Mouse (Mus musculus) right cerebral cortex, postnatal 25 days (tissue): Measurements from ENCODE around the gene Mfap3.
A peak's percentile ranks its signal among the peaks of the same experiment; 100 is the strongest.

ENCODE experiments used
- DNase-seq: peaks from one replicate; pipeline ENCODE4 v3.0.0; 2022

Mfap3 gene

GRCm38 (mm10) chr11:57518091-57518750, at the start of gene Mfap3, which contains the start of gene Fam114a2:
Gene Mfap3, plus strand, starts transcription at chr11:57518664.
Gene Fam114a2, minus strand, starts transcription at chr11:57518617.
- peak; percentile 87 for DNase-seq

GRCm38 (mm10) chr11:57468706-57469105, 49.8 kb upstream of the Mfap3 start:
- no peak for DNase-seq

- no peak for DNase-seq
Measured at GRCm38 (mm10) chr11:57470056-57470455, 48.4 kb upstream of the Mfap3 start.

GRCm38 (mm10) chr11:57470979-57471378, 47.5 kb upstream of the Mfap3 start:
- DNase-seq, result no peak

GRCm38 (mm10) chr11:57474296-57474941, 44.0 kb upstream of the Mfap3 start:
- peak; percentile 29 for DNase-seq

- peak; percentile 30 for DNase-seq
Measured at GRCm38 (mm10) chr11:57475119-57475518, 43.3 kb upstream of the Mfap3 start.

- no peak for DNase-seq
Measured at GRCm38 (mm10) chr11:57478077-57478476, 40.4 kb upstream of the Mfap3 start.

- no peak for DNase-seq
Measured at GRCm38 (mm10) chr11:57488436-57488835, 30.0 kb upstream of the Mfap3 start.

DNA sequence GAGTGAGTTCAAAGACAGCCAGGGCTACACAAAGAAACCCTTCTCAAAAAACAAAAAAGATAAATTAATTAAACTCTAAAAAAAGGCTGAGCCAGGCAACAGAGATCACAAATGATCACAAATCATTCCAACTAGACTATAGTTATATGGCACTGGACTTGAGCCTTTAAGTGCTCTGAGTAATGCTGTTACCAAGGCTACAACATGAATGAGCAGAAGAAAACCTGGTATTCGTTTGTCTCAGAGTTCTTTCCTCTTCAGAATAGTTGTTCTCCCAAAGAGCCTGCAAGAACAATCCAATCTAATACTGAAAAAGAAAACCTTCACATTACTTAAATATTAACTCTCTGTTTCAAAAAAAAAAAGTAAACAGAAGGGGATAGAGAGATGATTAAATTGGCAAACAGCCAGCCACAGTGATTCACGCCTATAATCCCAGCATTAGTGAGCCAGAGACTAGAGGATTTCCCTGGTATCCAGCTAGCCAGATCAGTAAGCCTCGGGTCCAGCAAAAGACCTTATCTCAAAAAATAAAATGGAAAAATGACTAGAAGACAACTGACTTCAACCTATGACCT, 21.9 kb upstream of the Mfap3 start:
- no peak for DNase-seq

DNA sequence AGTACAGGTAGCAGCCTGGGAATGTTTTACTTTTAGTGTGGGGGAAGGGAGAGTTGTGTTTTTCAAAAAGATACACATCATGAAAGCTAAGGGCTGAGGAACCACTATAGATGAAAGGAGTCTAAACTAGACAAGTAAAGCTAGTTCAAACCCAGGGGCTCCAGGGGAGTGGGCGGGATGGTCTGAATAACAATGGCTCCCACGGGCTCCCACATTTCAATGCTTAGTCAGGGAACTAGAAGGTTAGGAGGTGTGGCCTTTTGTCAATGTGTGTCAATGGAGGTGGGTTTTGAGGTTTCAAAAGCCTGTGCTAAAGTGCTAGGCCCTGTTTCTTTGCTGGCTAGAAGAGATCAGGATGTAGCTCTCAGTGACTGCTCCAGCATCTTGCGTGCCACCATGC, 20.8 kb upstream of the Mfap3 start:
- no peak for DNase-seq

DNA sequence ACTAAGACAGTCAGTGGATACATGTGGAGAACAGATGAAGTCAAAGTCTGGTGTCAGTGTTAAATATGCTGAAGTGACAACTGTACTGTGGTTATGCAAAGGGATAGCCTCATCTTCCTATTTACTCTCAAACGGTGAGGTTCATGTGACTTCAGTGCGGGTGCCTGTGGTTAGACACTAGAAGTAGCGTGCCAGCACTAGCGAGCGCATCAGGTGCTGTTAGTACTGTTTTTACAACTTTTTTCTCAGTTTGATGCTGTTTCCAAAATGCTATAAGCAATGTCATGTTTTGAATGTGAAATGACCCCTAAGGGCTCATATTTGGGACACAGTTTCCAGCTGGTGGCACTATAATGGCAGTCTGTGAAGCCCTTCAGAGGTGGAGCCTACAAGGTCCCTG, 20.2 kb upstream of the Mfap3 start:
- DNase-seq, result no peak

DNA sequence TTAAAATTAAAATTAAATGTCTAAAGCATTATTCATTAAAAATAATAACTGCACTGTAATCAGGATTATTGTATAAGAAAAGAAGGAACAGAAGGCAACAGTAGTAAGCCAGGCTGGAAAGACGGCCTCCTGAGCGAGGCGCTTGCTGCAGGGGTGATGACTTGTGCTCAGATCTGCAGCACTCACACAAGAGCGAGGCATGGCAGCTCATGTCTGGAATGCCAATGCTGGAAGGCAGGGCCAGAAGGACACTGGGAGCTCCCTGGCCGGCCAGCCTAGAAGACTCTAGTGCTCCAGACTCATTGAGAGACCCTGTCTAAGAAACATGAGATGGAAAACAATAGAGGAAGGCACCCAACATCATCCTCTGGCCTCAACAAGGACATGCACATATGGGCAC, 15.3 kb upstream of the Mfap3 start:
- no peak for DNase-seq

DNA sequence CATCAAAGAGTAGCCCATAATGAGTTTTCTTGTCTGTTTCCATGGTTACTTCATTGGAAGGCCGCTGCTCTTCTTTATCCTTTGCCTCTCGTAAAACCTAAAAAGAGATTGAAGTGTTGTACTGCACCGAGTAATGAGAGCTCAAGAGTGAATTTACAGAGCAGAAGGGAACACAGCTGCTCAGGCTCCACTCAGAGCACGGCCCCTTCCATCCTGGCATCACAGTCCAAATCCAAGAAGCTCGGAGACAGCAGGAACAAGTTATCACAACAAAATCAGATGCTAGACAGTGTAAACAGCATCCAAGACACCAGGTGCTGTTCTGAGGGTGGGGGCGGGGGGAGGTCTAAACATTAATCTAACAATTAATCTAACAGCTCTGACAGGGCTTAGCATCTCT, 11.6 kb upstream of the Mfap3 start:
- DNase-seq, result no peak

GRCm38 (mm10) chr11:57515218-57515617, 3.2 kb upstream of the Mfap3 start:
- DNase-seq, result no peak

DNA sequence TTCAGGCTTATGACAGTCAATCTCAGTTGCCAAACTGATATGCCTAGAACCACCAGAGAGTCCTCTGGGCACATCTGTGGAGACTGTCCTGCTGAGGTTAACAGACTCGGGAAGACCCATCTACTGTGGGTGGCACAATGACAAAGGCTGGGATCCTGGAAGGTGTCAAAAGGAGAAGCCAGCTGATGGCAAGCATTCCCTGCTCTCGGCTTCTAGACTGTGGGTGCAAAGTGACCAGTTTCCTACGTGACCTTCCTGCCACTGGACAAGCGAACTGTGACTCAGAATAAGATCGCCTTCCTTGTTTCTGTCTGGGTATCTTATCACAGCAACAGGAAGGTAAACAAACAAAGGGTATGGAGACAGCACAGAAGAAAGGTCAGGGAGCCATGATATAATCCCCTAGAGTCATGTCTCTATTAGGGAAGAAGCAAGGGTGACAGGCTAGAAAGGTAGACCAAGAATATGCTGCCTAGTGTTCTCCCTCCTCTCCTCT, 1.5 kb upstream of the Mfap3 start:
- DNase-seq, result no peak

DNA sequence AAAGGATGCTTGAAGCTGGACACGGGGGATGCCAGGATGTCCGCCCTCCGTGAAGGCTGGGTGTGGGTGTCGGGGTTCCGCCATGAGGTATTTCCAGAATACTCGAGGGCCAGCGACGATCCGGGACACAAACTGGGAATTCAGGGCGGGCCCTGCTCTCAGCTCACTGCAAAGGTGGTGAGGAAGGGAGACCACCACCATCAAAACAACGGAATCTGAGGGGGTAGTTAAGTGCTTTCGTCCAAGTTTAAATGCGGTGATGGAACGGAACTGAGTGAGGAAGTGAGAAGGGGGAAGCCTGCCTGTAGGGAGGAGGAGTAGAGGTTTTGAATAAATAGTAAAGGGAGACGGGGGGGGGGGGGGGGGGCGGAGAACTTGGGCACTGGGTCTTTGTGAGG, 286 bp downstream of the Mfap3 start:
- no peak for DNase-seq

- DNase-seq, result no peak
Measured at GRCm38 (mm10) chr11:57519304-57519703, 840 bp downstream of the Mfap3 start.

DNA sequence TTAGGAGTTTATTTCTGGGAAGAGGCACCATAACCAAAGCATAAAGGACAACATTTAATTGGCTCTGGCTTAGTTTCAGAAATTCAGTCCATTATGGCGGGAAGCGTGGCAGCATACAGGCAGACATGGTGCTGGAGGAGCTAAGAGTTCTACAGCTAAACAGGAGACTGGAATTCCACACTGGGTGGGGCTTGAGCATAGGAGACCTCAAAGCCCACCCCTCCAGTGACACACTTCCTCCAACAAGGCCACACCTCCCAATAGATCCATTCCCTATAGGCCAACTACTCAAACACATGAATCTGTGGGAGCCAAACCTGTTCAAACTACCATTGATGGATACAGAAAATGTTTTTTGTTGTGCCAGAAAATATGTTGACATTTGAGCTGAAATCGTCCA, 2.7 kb downstream of the Mfap3 start:
- DNase-seq, result no peak

- DNase-seq, result peak; percentile 45
Measured at GRCm38 (mm10) chr11:57522046-57522445, 3.6 kb downstream of the Mfap3 start.

DNA sequence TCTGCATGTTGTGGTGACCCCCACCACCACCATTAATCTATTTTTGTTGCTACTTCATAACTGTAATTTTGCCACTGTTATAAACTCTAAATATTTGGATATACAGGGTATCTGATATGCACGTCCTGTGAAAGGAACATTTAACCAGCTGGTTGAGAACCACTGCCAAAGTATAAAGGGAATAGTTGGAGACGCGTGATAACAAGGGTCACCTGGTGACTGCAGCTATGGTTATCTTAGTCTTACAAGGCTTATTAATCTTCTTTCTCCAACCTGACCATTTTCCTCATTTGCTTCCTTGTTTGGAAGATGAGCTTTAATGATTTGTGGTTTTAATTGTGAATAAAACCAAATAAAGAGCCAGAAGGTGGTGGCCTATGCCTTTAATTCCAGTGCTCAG, 5.0 kb downstream of the Mfap3 start:
- DNase-seq, result no peak

DNA sequence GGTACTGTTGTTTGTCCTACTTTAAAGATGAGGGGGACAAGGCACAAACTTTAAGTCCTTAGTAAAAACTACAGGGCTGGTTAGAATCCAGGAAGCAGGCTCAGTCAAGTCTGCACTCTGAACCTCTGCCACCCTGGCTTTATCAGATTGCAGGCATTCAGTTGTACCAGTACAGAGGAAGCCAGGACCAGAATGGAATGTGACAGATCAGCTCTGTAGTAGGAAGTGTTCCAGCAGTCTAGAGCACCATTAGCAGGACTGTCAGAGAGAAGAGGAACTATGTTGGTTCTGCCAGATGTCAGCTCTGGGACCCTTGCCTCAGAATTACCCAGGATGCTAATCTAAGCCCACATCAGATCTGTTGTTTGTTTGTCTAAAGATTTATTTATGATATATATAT, 6.1 kb downstream of the Mfap3 start:
- no peak for DNase-seq

DNA sequence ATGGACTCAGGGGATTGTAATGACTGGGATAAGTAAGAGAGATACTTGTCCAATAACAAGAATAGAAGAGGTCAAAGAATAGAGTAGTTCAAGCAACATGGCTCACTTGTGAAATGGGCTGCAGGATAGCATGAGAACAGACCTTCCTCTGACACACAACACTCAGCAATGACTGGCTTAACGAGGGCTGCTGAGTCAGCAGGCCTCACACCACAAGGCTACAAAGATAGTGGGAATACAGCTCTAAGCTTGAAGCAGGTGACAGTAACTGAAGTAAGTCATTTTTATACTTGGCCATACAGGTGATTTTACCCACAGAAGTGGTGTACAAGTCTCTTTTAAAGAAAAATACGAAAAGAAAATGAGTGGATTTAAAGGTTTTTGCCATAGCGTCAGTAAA, 7.4 kb downstream of the Mfap3 start:
- no peak for DNase-seq

- no peak for DNase-seq
Measured at GRCm38 (mm10) chr11:57527506-57527905, 9.0 kb downstream of the Mfap3 start.

GRCm38 (mm10) chr11:57529111-57529510, 10.6 kb downstream of the Mfap3 start:
- no peak for DNase-seq
